Mouse (Mus musculus): Measurements from ENCODE around the gene Ifna7. TPM values are rescaled to one million over a fixed set of nuclear protein-coding genes. Genes with fewer than 3 reads are reported as not detected.
"Not testable (repeated sequence)": the region's sequence is repeated elsewhere in the genome, so short reads cannot be mapped to it uniquely, and the experiment has no call there.

Ifna7 gene
- polyA plus RNA-seq (2014; fragmentation: Nextera tagmentation; extraction: Ambion mirVana) = not detected in 2 replicates

DNA sequence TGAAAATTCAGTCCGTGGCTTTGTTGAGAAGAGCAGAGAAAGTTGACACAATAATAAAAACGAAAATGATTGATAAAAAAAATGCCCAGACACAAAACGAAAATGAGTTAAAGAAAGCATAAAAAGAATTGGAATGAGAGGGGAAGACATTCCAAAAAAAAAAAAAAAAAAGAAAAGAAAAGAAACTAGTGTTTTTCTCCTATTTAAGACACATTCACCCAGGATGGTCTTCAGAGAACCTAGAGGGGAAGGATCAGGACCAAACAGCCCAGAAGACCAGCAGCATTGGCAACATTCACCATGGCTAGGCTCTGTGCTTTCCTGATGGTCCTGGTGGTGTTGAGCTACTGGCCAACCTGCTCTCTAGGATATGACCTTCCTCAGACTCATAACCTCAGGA, at the start of gene Ifna7:
Gene Ifna7 (plus strand): TSS at position 301 of the 400 bp plus-strand sequence.
- H3K4me1 ChIP-seq (replicated peaks; ENCODE audit: control insufficient read depth, insufficient read depth, low read length) = no peaks in the 10 kb centered on the region
- WGBS = 60% methylated on average over 3 of the region's 3 CpGs
- no peak for DNase-seq (ENCODE audit: low spot score)
- H3K36me3 ChIP-seq (ENCODE audit: control insufficient read depth, insufficient read depth, low read length) = no peaks in the 10 kb centered on the region
- no peak for ATAC-seq (replicated peaks; ENCODE audit: low FRiP score)
- no peak within 1 kb of the TSS for H3K27ac ChIP-seq (ENCODE audit: low read depth, low read length)
- no peaks in the 10 kb centered on the region for H3K27me3 ChIP-seq (ENCODE audit: control insufficient read depth, insufficient read depth, low read length)
- no peak within 1 kb of the TSS for H3K9ac ChIP-seq (ENCODE audit: low read length)
- H3K4me2 ChIP-seq (ENCODE audit: low read depth, low read length, severe bottlenecking) = no peak within 1 kb of the TSS
- no peaks in the 10 kb centered on the region for H3K9me3 ChIP-seq (ENCODE audit: control insufficient read depth, low read length)
- no peak within 1 kb of the TSS for H3K4me3 ChIP-seq (ENCODE audit: low read depth, low read length)

DNA sequence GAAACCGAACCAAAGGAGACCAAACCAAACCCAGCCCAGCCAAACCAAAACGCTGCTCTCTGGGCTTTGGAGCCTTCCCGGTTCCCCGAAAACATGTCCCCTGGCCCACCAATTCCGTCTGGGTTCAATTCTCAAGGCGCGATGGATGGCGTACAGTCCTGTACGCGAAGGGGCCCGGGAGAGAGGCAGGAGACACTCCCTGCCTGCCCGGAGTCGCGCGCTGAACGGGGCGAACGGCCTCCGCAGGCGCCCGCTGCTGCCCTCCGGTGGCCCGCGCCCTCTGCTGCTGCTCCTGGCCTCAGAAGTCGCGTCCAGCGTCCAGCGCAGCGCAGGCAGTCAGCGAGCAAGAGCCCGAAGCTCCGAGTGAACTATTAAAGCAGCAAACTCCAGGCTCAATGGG, 42.5 kb upstream of the Ifna7 start, which contains the start of gene Gm13290:
Gene Gm13290 (plus strand): TSS at position 301 of the 400 bp plus-strand sequence.
- WGBS = no CpG with 5 or more reads among the region's 32 CpGs
- not testable (repeated sequence) for H3K4me2 ChIP-seq (ENCODE audit: low read depth, low read length, severe bottlenecking); H3K9me3 ChIP-seq (ENCODE audit: control insufficient read depth, low read length); H3K27ac ChIP-seq (ENCODE audit: low read depth, low read length); H3K27me3 ChIP-seq (ENCODE audit: control insufficient read depth, insufficient read depth, low read length); H3K4me1 ChIP-seq (replicated peaks; ENCODE audit: control insufficient read depth, insufficient read depth, low read length); H3K9ac ChIP-seq (ENCODE audit: low read length); ATAC-seq (replicated peaks; ENCODE audit: low FRiP score); DNase-seq (ENCODE audit: low spot score); H3K36me3 ChIP-seq (ENCODE audit: control insufficient read depth, insufficient read depth, low read length); H3K4me3 ChIP-seq (ENCODE audit: low read depth, low read length)

DNA sequence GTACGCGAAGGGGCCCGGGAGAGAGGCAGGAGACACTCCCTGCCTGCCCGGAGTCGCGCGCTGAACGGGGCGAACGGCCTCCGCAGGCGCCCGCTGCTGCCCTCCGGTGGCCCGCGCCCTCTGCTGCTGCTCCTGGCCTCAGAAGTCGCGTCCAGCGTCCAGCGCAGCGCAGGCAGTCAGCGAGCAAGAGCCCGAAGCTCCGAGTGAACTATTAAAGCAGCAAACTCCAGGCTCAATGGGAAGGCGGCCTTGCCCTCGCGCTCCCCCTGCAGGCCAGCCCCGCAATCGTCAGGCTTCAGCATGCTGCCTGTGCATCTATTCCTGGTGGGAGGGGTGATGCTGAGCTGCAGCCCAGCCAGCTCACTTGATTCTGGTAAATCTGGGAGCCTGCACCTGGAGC, 39.4 kb upstream of the Ifna7 start, which contains the start of gene Gm13289:
Gene Gm13289 (plus strand): TSS at position 301 of the 400 bp plus-strand sequence.
- ATAC-seq (replicated peaks; ENCODE audit: low FRiP score); H3K4me1 ChIP-seq (replicated peaks; ENCODE audit: control insufficient read depth, insufficient read depth, low read length); H3K4me3 ChIP-seq (ENCODE audit: low read depth, low read length); H3K9me3 ChIP-seq (ENCODE audit: control insufficient read depth, low read length); H3K27ac ChIP-seq (ENCODE audit: low read depth, low read length); DNase-seq (ENCODE audit: low spot score); H3K27me3 ChIP-seq (ENCODE audit: control insufficient read depth, insufficient read depth, low read length); H3K9ac ChIP-seq (ENCODE audit: low read length); H3K36me3 ChIP-seq (ENCODE audit: control insufficient read depth, insufficient read depth, low read length); H3K4me2 ChIP-seq (ENCODE audit: low read depth, low read length, severe bottlenecking): not testable (repeated sequence)
- WGBS = no CpG with 5 or more reads among the region's 29 CpGs

DNA sequence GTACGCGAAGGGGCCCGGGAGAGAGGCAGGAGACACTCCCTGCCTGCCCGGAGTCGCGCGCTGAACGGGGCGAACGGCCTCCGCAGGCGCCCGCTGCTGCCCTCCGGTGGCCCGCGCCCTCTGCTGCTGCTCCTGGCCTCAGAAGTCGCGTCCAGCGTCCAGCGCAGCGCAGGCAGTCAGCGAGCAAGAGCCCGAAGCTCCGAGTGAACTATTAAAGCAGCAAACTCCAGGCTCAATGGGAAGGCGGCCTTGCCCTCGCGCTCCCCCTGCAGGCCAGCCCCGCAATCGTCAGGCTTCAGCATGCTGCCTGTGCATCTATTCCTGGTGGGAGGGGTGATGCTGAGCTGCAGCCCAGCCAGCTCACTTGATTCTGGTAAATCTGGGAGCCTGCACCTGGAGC, 36.5 kb upstream of the Ifna7 start, which contains the start of gene Gm13272:
Gene Gm13272 (plus strand): TSS at position 301 of the 400 bp plus-strand sequence.
- H3K27ac ChIP-seq (ENCODE audit: low read depth, low read length); H3K4me3 ChIP-seq (ENCODE audit: low read depth, low read length); H3K36me3 ChIP-seq (ENCODE audit: control insufficient read depth, insufficient read depth, low read length); DNase-seq (ENCODE audit: low spot score); H3K4me1 ChIP-seq (replicated peaks; ENCODE audit: control insufficient read depth, insufficient read depth, low read length); ATAC-seq (replicated peaks; ENCODE audit: low FRiP score); H3K27me3 ChIP-seq (ENCODE audit: control insufficient read depth, insufficient read depth, low read length); H3K9ac ChIP-seq (ENCODE audit: low read length); H3K4me2 ChIP-seq (ENCODE audit: low read depth, low read length, severe bottlenecking); H3K9me3 ChIP-seq (ENCODE audit: control insufficient read depth, low read length): not testable (repeated sequence)
- no CpG with 5 or more reads among the region's 29 CpGs for WGBS

DNA sequence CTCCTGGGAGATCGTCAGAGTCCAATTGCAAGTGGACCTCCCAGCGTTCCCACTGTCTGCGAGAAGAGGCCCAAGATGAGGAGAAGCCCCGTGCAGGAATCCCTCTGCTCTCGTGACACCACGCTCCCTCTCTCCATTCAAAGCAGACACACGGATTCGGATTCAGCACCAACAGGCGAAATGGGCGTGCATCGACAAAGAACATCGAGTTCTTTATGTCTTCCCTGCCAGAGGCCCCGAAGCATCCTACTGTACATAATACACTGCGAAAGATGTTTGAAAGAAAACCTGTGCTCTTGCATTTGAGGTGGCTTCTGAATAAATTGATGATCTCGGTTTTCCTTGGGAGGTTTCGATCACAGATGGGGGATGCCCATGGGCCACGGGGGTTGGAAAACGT, 35.7 kb upstream of the Ifna7 start:
- H3K27me3 ChIP-seq (ENCODE audit: control insufficient read depth, insufficient read depth, low read length); DNase-seq (ENCODE audit: low spot score); H3K36me3 ChIP-seq (ENCODE audit: control insufficient read depth, insufficient read depth, low read length); H3K4me2 ChIP-seq (ENCODE audit: low read depth, low read length, severe bottlenecking); H3K9me3 ChIP-seq (ENCODE audit: control insufficient read depth, low read length); H3K4me1 ChIP-seq (replicated peaks; ENCODE audit: control insufficient read depth, insufficient read depth, low read length); H3K27ac ChIP-seq (ENCODE audit: low read depth, low read length); ATAC-seq (replicated peaks; ENCODE audit: low FRiP score); H3K4me3 ChIP-seq (ENCODE audit: low read depth, low read length); H3K9ac ChIP-seq (ENCODE audit: low read length): not testable (repeated sequence)
- 48% methylated on average over 12 of the region's 18 CpGs for WGBS

DNA sequence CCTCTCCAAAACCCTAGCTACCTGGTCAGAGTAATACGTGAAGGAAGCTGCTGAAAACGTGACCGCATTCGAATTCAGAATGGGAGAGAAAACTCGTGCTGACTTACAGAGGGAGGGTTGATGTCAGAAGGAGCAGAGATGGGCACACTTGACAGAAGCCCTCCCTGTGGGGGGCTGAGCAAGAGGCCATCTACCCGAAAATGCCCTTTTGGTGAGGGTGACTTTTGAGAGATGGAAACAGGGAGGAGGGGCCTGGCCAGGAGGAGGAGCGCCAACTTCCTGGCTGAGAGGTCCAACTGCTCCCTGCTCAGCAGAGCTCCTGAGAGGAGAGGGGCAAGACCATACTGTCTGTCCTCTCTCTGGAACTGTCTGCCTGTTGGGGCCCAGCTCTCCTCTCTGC, 34.2 kb upstream of the Ifna7 start, which contains the start of gene Ifnz:
Gene Ifnz (plus strand): TSS at position 301 of the 400 bp plus-strand sequence.
- 29% methylated on average over 4 of the region's 7 CpGs for WGBS
- DNase-seq (ENCODE audit: low spot score); H3K9ac ChIP-seq (ENCODE audit: low read length); ATAC-seq (replicated peaks; ENCODE audit: low FRiP score); H3K36me3 ChIP-seq (ENCODE audit: control insufficient read depth, insufficient read depth, low read length); H3K4me1 ChIP-seq (replicated peaks; ENCODE audit: control insufficient read depth, insufficient read depth, low read length); H3K4me3 ChIP-seq (ENCODE audit: low read depth, low read length); H3K4me2 ChIP-seq (ENCODE audit: low read depth, low read length, severe bottlenecking); H3K9me3 ChIP-seq (ENCODE audit: control insufficient read depth, low read length); H3K27ac ChIP-seq (ENCODE audit: low read depth, low read length); H3K27me3 ChIP-seq (ENCODE audit: control insufficient read depth, insufficient read depth, low read length): not testable (repeated sequence)

DNA sequence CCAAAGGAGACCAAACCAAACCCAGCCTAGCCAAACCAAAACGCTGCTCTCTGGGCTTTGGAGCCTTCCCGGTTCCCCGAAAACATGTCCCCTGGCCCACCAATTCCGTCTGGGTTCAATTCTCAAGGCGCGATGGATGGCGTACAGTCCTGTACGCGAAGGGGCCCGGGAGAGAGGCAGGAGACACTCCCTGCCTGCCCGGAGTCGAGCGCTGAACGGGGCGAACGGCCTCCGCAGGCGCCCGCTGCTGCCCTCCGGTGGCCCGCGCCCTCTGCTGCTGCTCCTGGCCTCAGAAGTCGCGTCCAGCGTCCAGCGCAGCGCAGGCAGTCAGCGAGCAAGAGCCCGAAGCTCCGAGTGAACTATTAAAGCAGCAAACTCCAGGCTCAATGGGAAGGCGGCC, 33.7 kb upstream of the Ifna7 start:
- H3K4me1 ChIP-seq (replicated peaks; ENCODE audit: control insufficient read depth, insufficient read depth, low read length); H3K36me3 ChIP-seq (ENCODE audit: control insufficient read depth, insufficient read depth, low read length); H3K27ac ChIP-seq (ENCODE audit: low read depth, low read length); ATAC-seq (replicated peaks; ENCODE audit: low FRiP score); H3K9me3 ChIP-seq (ENCODE audit: control insufficient read depth, low read length); H3K9ac ChIP-seq (ENCODE audit: low read length); H3K4me3 ChIP-seq (ENCODE audit: low read depth, low read length); H3K27me3 ChIP-seq (ENCODE audit: control insufficient read depth, insufficient read depth, low read length); DNase-seq (ENCODE audit: low spot score); H3K4me2 ChIP-seq (ENCODE audit: low read depth, low read length, severe bottlenecking): not testable (repeated sequence)
- WGBS = 0% methylated on average over 12 of the region's 31 CpGs

DNA sequence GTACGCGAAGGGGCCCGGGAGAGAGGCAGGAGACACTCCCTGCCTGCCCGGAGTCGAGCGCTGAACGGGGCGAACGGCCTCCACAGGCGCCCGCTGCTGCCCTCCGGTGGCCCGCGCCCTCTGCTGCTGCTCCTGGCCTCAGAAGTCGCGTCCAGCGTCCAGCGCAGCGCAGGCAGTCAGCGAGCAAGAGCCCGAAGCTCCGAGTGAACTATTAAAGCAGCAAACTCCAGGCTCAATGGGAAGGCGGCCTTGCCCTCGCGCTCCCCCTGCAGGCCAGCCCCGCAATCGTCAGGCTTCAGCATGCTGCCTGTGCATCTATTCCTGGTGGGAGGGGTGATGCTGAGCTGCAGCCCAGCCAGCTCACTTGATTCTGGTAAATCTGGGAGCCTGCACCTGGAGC, 30.6 kb upstream of the Ifna7 start, which contains the start of gene Gm13276:
Gene Gm13276 (plus strand): TSS at position 301 of the 400 bp plus-strand sequence.
- not testable (repeated sequence) for H3K9me3 ChIP-seq (ENCODE audit: control insufficient read depth, low read length); H3K4me1 ChIP-seq (replicated peaks; ENCODE audit: control insufficient read depth, insufficient read depth, low read length); H3K27me3 ChIP-seq (ENCODE audit: control insufficient read depth, insufficient read depth, low read length); H3K9ac ChIP-seq (ENCODE audit: low read length); H3K4me3 ChIP-seq (ENCODE audit: low read depth, low read length); H3K4me2 ChIP-seq (ENCODE audit: low read depth, low read length, severe bottlenecking); H3K27ac ChIP-seq (ENCODE audit: low read depth, low read length); DNase-seq (ENCODE audit: low spot score); H3K36me3 ChIP-seq (ENCODE audit: control insufficient read depth, insufficient read depth, low read length); ATAC-seq (replicated peaks; ENCODE audit: low FRiP score)
- no CpG with 5 or more reads among the region's 27 CpGs for WGBS

DNA sequence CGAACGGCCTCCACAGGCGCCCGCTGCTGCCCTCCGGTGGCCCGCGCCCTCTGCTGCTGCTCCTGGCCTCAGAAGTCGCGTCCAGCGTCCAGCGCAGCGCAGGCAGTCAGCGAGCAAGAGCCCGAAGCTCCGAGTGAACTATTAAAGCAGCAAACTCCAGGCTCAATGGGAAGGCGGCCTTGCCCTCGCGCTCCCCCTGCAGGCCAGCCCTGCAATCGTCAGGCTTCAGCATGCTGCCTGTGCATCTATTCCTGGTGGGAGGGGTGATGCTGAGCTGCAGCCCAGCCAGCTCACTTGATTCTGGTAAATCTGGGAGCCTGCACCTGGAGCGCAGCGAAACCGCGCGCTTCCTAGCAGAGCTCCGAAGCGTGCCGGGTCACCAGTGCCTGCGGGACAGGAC, 27.6 kb upstream of the Ifna7 start, which contains the start of gene Gm13277:
Gene Gm13277 (plus strand): TSS at position 231 of the 400 bp plus-strand sequence.
- not testable (repeated sequence) for H3K36me3 ChIP-seq (ENCODE audit: control insufficient read depth, insufficient read depth, low read length); H3K27ac ChIP-seq (ENCODE audit: low read depth, low read length); H3K27me3 ChIP-seq (ENCODE audit: control insufficient read depth, insufficient read depth, low read length); H3K4me3 ChIP-seq (ENCODE audit: low read depth, low read length); H3K4me2 ChIP-seq (ENCODE audit: low read depth, low read length, severe bottlenecking); H3K9ac ChIP-seq (ENCODE audit: low read length); H3K4me1 ChIP-seq (replicated peaks; ENCODE audit: control insufficient read depth, insufficient read depth, low read length); H3K9me3 ChIP-seq (ENCODE audit: control insufficient read depth, low read length); DNase-seq (ENCODE audit: low spot score); ATAC-seq (replicated peaks; ENCODE audit: low FRiP score)
- 0% methylated on average over 1 of the region's 28 CpGs for WGBS
